14 mouse cellular contexts compared by ENCODE assay signal in the genomic region with DNA sequence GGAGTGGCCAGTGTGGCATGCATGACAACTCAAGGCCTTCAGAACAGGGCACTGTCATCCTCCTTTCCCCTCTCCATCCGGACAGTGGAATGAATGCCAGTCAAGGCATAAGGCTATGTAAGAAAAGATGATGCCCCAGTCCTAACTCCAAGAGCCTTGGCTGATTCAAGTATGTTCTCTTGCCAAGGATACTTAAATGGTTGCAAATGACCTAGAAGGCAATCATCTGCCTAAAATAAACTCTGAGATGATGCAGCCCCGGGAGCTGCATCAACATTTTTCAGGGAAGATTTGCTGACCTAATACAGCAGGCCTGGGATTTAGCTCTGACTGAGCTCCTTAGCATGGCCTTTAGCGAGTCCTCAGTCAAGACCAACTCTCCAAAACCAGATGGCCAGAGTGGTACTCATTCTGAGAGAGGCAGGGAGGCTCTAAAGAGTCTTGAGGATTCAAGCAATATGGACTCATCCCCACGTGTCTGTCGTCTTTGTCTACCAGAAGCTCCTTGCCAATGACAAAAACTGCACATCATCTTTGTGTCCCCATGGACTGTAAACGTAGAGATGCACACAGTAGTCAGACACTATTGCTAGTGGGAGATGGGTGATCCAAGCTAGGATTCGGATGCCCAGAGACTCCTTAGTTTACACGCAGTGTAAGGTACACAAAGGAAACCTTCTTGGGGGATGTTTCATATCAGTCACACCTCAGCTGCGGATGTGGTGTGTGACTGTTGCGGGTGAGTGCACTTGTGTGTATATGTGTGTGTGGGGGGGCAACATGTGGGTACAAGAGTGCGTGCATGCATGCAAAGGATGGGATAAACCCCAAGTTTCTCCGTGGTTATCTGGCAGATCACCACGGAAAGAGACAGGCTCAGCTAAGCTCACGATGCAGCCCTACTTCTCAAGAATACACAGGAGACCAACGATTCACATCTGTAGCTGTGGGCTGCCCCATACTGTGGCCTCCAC.
A peak's percentile ranks its signal among the peaks of the same experiment; 100 is the strongest.
DNase-seq lines count a peak whose midpoint lies in the region; ATAC-seq and TF ChIP-seq lines count a peak whose summit lies in the region.
"Had no signal": no experiment of that assay in that cellular context is flagged by ENCODE, and none has a peak within 500 bp of the region (broad histone marks: within the 10 kb centered on the region; RNA-seq: fewer than 3 reads in every experiment).

No protein-coding gene starts in this region.

- H3K27ac ChIP-seq in forebrain, embryonic 12.5 days = 0 out of 2 replicates have a peak overlapping the region, but pooled peaks have one; percentile 38
- H3K27ac ChIP-seq in forebrain, embryonic 11.5 days (ENCODE audit: low read depth, low read length) = no peak overlapping the region
- H3K27ac ChIP-seq in liver, adult 2 months (replicated peaks; ENCODE audit: insufficient read depth, low read depth, low read length) = no peak overlapping the region
- H3K27ac ChIP-seq in liver, embryonic 12.5 days = no peak overlapping the region
- H3K27ac ChIP-seq in midbrain, embryonic 15.5 days = peak overlapping the region; percentile 54
- H3K27ac ChIP-seq: intestine, embryonic 15.5 days; liver, embryonic 15.5 days had no signal

- no peak for TF ChIP-seq CTCF in liver, adult 2 months (IDR thresholded peaks at IDR 0.05; ENCODE audit: low read depth, low read length)

- no peak overlapping the region for H3K4me2 ChIP-seq in forebrain, embryonic 12.5 days
- no peak overlapping the region for H3K4me2 ChIP-seq in forebrain, embryonic 11.5 days (ENCODE audit: low read depth, low read length, severe bottlenecking)
- H3K4me2 ChIP-seq in liver, embryonic 12.5 days = no peak overlapping the region
- H3K4me2 ChIP-seq in midbrain, embryonic 15.5 days = no peak overlapping the region
- H3K4me2 ChIP-seq: heart, embryonic 12.5 days; intestine, embryonic 15.5 days; liver, embryonic 15.5 days had no signal

- H3K4me1 ChIP-seq in forebrain, embryonic 12.5 days = peaks cover 79% of the 10 kb centered on the region
- peaks cover 22% of the 10 kb centered on the region for H3K4me1 ChIP-seq in forebrain, embryonic 11.5 days (replicated peaks; ENCODE audit: control insufficient read depth, insufficient read depth, low read length)
- no peaks in the 10 kb centered on the region for H3K4me1 ChIP-seq in liver, adult 2 months (ENCODE audit: control insufficient read depth, insufficient read depth, low read length)
- 0 out of 2 replicates have a peak, but pooled peaks cover 10% of the 10 kb centered on the region for H3K4me1 ChIP-seq in liver, embryonic 12.5 days
- H3K4me1 ChIP-seq in midbrain, embryonic 15.5 days = peaks cover 57% of the 10 kb centered on the region
- H3K4me1 ChIP-seq: liver, embryonic 15.5 days had no signal

- ATAC-seq in forebrain, embryonic 12.5 days (ENCODE audit: low FRiP score) = no peak
- no peak for ATAC-seq in forebrain, embryonic 11.5 days (replicated peaks; ENCODE audit: low FRiP score)
- no peak for ATAC-seq in liver, embryonic 12.5 days
- ATAC-seq in activated CD4-positive, CD25-positive, alpha-beta regulatory T cell, adult 4 months = peak; percentile 25
- no peak for ATAC-seq in midbrain, embryonic 15.5 days (replicated peaks)
- no peak for ATAC-seq in megakaryocyte, adult 5-6 weeks (ENCODE audit: poor library complexity, severe bottlenecking)
- ATAC-seq: intestine, embryonic 15.5 days had no signal

- no peaks in the 10 kb centered on the region; the same call in 1 of the 2 replicates for H3K79me2 ChIP-seq in liver, adult 2 months (ENCODE audit: control insufficient read depth, insufficient read depth, low read length)

- no peaks in the 10 kb centered on the region for H3K27me3 ChIP-seq in forebrain, embryonic 12.5 days
- no peaks in the 10 kb centered on the region for H3K27me3 ChIP-seq in forebrain, embryonic 11.5 days (ENCODE audit: control insufficient read depth, insufficient read depth, low read length)
- no peaks in the 10 kb centered on the region for H3K27me3 ChIP-seq in liver, adult 2 months (ENCODE audit: control insufficient read depth, insufficient read depth, low read length)
- no peaks in the 10 kb centered on the region for H3K27me3 ChIP-seq in liver, embryonic 12.5 days (replicated peaks)
- H3K27me3 ChIP-seq in midbrain, embryonic 15.5 days (replicated peaks) = no peaks in the 10 kb centered on the region
- H3K27me3 ChIP-seq: heart, embryonic 12.5 days; intestine, embryonic 15.5 days; liver, embryonic 15.5 days had no signal

- 90% methylated on average over 15 of the region's 15 CpGs for WGBS in forebrain, embryonic 12.5 days
- WGBS in forebrain, embryonic 11.5 days = 89% methylated on average over 15 of the region's 15 CpGs
- 90% methylated on average over 15 of the region's 15 CpGs for WGBS in liver, adult 2 months
- WGBS in liver, embryonic 12.5 days (ENCODE audit: insufficient replicate concordance) = 78% methylated on average over 15 of the region's 15 CpGs
- 76% methylated on average over 15 of the region's 15 CpGs for WGBS in midbrain, embryonic 15.5 days

- H3K9ac ChIP-seq in forebrain, embryonic 12.5 days = no peak overlapping the region
- no peak overlapping the region for H3K9ac ChIP-seq in forebrain, embryonic 11.5 days (ENCODE audit: low read length)
- no peak overlapping the region for H3K9ac ChIP-seq in liver, adult 2 months (ENCODE audit: low read depth, low read length)
- H3K9ac ChIP-seq in liver, embryonic 12.5 days = no peak overlapping the region
- no peak overlapping the region for H3K9ac ChIP-seq in midbrain, embryonic 15.5 days
- H3K9ac ChIP-seq: heart, embryonic 12.5 days; intestine, embryonic 15.5 days; liver, embryonic 15.5 days had no signal

- H3K9me3 ChIP-seq in forebrain, embryonic 12.5 days = no peaks in the 10 kb centered on the region
- no peaks in the 10 kb centered on the region for H3K9me3 ChIP-seq in forebrain, embryonic 11.5 days (ENCODE audit: control insufficient read depth, low read length)
- H3K9me3 ChIP-seq in liver, embryonic 12.5 days (replicated peaks) = no peaks in the 10 kb centered on the region
- no peaks in the 10 kb centered on the region for H3K9me3 ChIP-seq in midbrain, embryonic 15.5 days
- H3K9me3 ChIP-seq: heart, embryonic 12.5 days; intestine, embryonic 15.5 days; liver, embryonic 15.5 days had no signal

- no peak overlapping the region for H3K4me3 ChIP-seq in forebrain, embryonic 12.5 days (replicated peaks)
- H3K4me3 ChIP-seq in forebrain, embryonic 11.5 days (ENCODE audit: low read depth, low read length) = no peak overlapping the region
- H3K4me3 ChIP-seq in liver, adult 2 months (ENCODE audit: insufficient read depth, low read depth, low read length) = no peak overlapping the region
- no peak overlapping the region for H3K4me3 ChIP-seq in liver, embryonic 12.5 days
- H3K4me3 ChIP-seq in midbrain, embryonic 15.5 days = no peak overlapping the region
- H3K4me3 ChIP-seq: heart, embryonic 12.5 days; intestine, embryonic 15.5 days; liver, embryonic 15.5 days had no signal

- no peak for DNase-seq in forebrain, embryonic 11.5 days (ENCODE audit: low spot score)
- DNase-seq in liver, adult 2 months (ENCODE audit: extremely low read depth, low read depth, low spot score) = peak; percentile 23
- DNase-seq in layer of hippocampus, adult 11-12 months (ENCODE audit: low spot score) = no peak
- DNase-seq: cerebellum, postnatal 36 days; kidney, postnatal 4 days; right cerebral cortex, postnatal 4 days had no signal

- H3K36me3 ChIP-seq in forebrain, embryonic 12.5 days (replicated peaks) = no peaks in the 10 kb centered on the region
- H3K36me3 ChIP-seq in forebrain, embryonic 11.5 days (ENCODE audit: control insufficient read depth, insufficient read depth, low read length) = no peaks in the 10 kb centered on the region
- H3K36me3 ChIP-seq in liver, adult 2 months (ENCODE audit: control insufficient read depth, insufficient read depth, low read length) = no peaks in the 10 kb centered on the region
- H3K36me3 ChIP-seq in liver, embryonic 12.5 days = no peaks in the 10 kb centered on the region
- H3K36me3 ChIP-seq in midbrain, embryonic 15.5 days (replicated peaks) = no peaks in the 10 kb centered on the region
- H3K36me3 ChIP-seq: heart, embryonic 12.5 days; intestine, embryonic 15.5 days; liver, embryonic 15.5 days had no signal

- TF ChIP-seq POLR2A in liver, adult 2 months (IDR thresholded peaks at IDR 0.05; ENCODE audit: extremely low read depth, insufficient read depth, low read length) = no peak

Comparison
In these comparisons a context has a peak if more than half of its experiments do, and no peak if none do; other contexts are left out.
1. H3K27ac ChIP-seq: peak in forebrain, embryonic 12.5 days (single experiment) and midbrain, embryonic 15.5 days (single experiment); none in forebrain, embryonic 11.5 days (single experiment), liver, adult 2 months (single experiment) and liver, embryonic 12.5 days (single experiment).